Mouse (Mus musculus) frontal cortex, postnatal 10 days (tissue): ENCODE results near the gene Cdh13.

Experiments used
- DNase-seq, 2 experiments: peaks; one replicate each; pipeline ENCODE4 v3.0.0; 2022; ENCODE audit warnings: low spot score in 2 of 2, mixed read lengths in 1 of 2

The Cdh13 gene

DNA sequence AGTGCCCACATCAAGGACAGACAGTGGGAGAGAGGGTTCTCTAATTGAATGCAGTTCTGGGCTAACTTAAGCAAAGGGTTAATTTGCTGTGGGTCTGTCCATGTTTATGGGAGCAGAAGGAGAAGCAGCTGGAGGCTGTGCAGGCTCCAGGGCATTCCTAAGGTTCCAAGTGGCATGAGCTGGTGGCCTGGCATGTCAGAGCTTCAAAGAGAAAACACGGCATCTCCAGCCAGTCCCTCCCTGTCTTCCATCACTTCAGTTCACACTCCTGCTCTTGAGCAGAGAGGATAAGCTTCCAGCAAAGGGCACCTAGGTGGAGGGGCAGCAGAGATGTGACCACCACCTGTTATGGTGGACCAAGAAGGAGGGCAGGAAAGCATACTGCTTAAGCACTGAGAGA is 962.1 kb downstream of the Cdh13 start:
- DNase-seq, result no peak

DNA sequence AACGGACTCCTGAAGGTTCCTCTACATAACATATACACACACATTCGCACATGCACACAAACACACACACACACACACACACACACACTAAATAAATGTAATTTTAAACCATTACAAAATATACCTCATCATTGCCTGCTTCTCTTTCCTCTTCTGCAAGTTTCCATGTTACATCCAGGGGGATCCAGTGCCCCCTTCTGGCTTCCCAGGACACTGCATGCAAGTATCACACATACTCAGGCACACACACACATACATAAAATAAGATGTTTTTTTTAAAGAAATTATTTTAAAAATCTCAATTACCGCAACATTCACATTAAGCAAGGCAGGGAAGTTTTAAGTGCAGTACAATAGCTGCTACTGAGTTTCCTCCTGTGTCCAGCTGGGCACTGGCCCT is 970.8 kb downstream of the Cdh13 start:
- DNase-seq, result no peak

DNA sequence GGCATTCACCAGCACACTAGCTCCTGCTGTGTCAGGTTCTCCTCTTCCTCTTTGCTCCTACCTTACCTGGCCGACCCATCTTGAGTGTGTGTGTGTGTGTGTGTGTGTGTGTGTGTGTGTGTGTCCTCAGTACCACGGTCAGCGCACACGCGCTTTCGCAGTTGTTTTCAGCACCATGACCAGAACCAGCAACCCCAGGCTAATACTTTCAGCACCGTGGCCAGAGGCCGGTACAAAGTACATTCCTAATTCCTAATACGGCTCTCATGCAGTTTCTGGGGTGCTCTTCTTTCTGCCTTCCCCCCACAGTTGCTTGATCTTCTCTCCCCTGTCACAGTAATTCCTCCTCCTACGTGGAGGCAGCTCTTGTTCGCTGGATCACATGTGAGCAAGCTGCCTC is 975.1 kb downstream of the Cdh13 start:
- no peak for DNase-seq

DNA sequence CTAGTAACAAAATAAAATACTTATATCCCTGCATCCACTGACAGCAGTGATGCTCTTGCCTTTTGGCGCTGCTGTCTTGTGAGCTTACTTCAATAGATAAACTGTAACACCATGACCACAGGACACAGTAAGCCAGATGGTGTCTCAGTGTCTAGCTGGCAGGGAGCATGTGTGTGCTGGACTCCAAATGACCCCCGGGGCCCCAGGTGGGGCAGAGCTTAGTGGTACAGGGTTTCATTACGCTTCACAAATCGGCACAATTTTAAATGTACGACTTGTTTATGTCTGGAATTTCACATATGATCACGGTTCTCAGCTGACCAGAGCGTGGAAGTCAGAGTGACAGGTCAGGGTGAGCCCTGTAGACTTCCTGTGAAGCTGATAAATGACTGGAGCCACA is 980.2 kb downstream of the Cdh13 start:
- DNase-seq, result no peak

DNA sequence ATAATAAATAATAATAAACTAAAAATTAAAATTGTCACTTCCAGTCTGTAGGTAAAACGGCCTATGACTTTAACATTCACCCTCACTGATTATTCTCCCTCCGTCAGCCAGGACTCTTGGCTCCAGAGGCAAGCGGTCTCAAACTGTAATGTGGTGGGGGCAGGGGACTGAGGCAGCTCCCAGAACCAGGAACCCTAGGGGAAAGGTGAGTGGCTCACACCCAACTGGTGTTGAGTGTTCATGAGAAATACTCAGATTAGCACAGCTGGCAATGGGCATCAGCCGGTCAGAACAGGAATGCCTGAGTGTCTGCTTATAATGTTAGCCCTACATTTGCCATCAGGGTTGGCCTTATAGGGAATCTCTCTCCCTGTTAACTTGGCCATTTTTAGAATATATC is 982.8 kb downstream of the Cdh13 start:
- no peak for DNase-seq

DNA sequence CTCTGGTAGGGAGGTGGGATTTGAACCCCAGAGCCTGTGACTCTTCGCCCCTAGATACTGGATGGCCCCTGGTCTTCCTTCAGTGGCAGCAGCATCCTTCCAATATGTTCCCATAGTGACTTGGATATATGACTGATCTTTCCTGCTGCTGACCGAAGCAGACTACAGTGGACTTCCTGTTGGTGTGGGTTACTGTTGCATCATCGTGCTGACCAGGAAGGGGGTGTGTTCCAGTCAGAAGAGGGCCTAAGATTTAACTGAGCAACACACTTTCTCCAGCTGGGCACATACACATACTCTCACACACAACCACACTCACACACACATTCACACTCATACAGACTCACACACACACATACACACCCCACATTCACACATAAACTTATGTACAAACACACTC is 986.0 kb downstream of the Cdh13 start:
- DNase-seq, result no peak

DNA sequence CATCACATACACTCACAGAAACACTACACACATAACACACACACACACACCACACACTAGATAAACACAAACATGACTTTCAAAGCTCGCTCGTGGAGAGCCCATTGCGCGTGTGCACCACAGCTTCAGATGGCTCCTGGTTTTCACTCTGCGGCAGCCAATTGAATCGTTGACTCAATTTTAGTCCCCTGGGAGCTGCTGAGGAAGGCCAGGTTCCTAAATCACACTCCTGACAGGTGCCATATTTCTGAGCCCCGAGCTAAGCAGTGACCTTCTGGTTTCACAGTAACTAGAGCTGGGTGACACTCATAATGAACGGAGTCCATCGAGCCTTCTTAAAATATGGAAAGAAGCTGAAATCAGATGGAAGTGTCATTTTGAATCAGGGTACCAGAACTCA is 986.8 kb downstream of the Cdh13 start:
- DNase-seq, result no peak

DNA sequence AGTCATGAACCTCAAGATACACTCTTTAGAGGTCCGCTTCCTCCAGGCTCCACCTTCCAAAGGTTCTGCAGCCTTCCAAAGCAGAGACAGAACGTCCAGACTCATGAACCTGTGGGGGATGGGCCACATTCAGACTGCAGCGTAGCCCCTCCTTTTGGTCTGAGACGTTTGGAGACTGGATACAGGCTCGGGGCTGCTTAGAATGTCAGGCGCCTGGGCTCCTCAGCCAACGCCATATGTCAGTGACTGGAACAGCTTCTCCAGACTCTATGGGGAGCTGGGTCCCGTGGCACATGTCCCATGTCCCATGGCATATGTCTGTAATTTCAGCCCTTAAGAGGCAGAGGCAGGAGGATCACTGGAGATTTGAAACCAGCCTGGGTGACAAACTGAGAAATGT is 989.4 kb downstream of the Cdh13 start:
- no peak for DNase-seq

DNA sequence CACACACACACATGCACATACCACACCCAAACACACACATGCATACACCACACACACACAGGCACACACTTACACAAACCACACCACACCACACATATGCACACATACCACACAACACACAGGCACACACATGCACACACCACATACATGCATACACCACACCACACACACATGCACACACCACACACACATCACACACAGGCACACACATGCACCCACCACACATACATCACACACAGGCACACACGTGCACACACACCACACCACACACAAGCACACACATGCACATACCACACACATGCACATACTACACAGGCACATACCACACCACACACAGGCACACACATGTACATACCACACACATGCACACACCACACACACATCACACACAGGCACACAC is 991.9 kb downstream of the Cdh13 start:
- DNase-seq, result no peak

DNA sequence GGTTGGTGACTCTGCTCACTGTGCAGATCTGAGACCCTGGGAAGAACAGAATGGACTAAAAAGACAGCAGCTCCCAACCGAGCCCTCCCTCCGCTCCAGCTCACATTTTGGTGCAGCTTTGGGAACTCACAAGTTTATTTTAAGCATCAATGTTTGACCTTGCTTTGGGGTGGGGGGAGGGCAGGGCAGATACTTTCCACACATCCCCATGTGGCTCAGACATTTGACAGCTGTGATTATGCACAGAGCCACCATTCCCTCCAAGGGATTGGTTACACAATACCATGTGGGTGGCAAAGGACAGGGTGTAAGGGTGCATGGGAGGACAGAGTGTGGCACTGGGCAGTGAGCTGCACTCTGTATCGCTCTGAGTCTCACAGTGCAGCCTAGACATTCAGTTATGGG is 993.5 kb downstream of the Cdh13 start:
- DNase-seq, result no peak

DNA sequence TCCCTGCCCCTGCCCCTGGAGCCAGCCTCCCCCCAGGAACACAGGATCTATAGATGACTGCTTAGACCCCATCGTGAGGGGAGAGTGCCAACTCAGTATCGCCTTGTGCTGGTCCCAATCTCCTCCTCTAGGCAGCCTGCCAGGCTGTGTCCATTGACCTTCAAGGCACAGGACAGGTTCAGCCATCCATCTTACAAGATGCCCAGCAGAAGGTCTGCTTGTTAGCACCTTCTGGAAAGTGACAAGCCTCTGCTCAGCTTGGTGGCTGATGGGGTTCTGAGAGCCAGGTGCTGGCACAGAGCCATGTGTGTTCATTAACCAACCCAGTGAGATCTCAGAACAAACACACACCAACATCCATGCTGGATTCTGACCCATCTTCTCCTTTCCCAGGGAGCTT is 998.2 kb downstream of the Cdh13 start:
- DNase-seq, result no peak

DNA sequence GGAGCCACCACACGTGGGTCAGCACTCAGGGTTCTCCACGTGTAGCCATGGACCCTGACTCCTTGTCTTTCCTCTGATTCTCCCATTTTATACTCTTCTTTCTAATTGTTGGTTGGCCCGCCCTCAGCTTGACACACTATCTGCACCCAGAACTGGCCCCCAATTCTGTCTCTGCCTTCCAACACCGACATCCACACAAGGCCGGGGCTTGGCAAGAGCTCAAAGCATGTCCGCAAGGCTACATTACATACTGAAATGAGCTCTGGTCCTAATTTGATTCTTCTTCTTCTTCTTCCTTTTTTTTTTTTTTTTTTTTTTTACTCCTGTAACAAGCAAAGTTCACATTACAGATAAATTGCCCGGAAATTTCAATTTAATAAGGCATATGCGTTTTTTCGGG is 1001.0 kb downstream of the Cdh13 start:
- DNase-seq, result no peak

DNA sequence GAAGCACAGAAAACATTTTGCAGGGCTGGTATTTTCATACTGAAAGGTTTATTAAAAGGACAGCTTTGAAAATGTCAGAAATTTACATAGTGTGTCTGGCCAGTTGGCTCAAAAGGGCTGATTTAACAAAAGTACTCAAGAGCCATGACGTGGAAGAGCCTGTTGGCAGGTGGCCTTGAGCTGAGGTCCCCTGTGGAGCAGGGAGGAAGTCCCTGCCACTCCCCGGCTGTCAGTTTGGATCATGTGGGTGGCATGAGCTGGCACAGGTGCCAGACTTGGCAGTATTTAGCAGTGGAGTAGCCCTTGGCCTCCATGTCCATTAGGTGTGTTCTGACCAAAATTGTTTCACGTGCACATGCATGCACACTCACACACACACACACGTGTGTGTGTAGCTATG is 1001.4 kb downstream of the Cdh13 start:
- no peak for DNase-seq

DNA sequence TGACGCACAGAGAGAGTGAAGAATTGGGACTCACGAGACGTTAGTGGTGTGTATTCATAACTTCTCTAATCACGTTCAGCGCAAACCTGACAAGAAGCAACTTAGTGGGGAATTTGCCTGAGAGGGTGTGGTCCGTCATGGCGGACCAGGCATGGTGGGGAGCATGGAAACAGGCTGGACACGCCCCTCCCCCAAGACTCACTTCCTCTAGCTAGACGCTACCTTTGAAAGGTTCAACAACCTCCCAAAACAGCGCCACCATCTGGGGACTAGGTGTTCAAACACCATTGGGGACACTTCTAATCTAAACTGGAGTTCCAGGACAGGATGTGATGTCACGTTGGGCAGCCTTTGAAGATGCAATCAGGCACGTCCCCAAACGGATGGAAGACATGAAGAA is 1011.9 kb downstream of the Cdh13 start:
- no peak for DNase-seq

DNA sequence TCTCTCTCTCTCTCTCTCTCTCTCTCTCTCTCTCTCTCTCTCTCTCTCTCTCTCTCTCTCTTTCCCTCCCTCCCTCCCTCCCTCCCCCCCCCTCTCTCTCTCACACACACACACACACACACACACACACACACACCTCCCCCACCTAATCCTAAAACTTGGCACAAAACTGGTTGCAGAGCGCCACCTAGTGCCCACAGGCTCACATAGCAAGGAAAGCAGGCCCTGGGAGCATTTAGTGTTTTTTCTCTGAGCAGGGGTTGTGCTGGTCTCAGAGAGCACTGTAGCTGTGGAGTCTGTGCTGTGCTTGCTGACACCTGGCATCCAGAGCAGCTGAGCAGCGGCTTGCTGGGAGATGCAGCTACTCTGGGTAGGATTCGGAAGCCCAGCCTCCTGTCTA is 1014.2 kb downstream of the Cdh13 start:
- peak in 1 of 2 experiments; percentile 31 for DNase-seq

DNA sequence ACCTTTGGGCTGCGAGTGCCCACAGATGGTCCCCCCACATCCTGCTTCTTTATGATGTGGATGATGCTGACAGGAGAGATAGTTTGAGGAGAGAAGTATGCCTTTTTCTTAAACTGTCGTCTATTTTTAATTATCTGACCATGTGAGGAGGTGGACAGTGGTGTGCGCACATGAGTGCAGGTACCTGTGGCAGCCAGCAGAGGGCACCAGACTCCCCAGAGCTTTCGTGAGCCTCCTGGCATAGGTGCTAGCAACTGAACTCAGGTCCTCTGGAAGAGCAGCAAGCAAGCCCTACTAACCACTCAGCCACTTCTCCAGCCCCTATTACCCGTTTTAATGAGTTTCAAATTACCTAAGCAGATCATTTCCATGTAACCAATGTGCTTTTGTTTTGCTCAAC is 1016.8 kb downstream of the Cdh13 start:
- DNase-seq, result no peak

DNA sequence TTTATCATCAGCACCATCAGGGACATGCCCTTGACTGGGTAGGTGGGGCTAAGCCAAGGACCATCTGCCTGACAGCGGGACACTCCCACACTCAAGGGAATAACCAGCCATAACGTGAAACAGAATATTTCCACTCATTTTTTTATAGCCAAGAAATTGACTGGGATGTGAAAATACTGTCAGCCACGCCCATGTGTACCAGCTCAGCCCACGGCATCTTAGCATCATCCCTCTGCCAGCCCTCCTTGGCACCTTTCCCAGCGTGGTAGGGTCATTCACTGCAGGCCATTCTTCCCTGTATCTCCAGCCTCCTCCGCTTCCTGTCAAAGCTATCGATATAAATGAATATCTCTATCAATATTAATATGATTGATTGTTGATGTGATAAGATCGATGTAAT is 1020.7 kb downstream of the Cdh13 start:
- no peak for DNase-seq

DNA sequence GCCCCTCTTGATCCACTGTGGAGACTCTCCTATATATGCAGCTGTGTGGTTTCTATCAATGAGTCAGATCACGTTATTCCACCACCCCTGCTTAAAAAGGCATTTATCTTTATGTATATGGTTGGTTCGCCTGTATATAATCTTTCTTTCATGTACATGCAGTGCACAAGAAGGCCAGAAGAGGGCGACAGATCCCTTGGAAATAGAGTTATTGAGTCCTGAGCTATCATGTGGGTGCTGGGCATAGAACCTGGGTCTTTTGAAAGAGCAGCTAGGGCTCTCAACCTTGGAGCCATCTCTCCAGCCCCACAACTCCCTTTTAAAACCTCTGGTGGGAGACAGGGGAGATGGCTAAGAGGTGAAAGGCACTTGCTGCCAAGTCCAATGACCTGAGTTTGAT is 1027.9 kb downstream of the Cdh13 start:
- DNase-seq, result no peak

DNA sequence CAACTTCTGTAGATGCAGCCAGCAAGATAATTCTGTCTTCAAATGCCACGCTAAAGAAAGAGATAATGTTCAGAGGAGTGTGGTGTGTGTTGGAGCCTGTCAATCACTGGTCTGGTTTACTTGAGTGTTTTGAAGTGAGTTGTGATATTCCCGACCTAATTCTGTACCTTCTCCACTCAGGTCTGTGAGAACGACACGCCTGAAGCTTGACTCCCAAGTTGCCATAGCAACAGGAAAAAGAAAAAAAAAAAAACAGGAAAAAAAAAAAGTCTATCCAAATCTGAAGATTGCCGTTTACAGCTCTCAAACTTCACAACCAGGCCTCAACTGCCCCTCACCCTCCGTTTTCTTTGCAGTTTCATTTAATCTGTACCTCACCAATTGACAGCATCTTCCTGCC is 1039.7 kb downstream of the Cdh13 start:
- DNase-seq, result no peak

DNA sequence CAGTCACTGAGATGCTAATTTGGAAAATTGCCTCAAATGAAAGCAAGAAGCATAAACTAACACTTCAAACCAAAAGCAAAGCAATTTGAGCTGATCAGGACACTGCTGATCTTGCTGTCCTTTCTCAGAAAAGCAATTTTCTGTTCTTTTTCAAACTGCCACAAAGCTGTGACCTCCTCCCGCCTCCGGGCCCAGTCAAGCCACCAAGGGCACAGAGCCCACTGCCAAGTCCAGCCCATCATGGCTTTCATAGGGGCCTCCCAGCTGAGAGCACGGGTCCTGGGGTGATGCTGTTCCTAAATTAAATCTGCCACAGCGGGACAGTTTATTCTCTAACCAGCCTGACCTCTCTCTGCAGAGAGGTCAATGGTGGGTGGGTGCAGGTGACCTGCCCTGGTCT is 1056.0 kb downstream of the Cdh13 start:
- no peak for DNase-seq

DNA sequence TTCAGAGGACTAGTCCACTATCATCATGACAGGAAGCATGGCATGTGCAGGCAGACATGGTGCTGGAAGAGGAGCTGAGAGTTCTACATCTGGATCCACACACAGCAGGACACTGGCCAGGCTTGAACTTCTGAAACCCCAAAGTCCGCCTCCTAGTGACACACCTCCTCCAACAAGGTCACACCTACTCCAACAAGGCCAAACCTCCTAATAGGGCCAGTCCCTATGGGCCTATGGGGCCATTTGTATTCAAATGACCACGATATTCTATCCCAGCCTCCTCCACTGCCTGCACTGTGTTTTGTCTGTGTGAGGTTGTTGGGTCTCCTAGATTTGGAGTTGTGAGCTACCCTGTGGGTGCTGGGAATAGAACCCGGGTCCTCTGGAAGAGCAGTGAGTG is 1060.1 kb downstream of the Cdh13 start:
- no peak for DNase-seq

DNA sequence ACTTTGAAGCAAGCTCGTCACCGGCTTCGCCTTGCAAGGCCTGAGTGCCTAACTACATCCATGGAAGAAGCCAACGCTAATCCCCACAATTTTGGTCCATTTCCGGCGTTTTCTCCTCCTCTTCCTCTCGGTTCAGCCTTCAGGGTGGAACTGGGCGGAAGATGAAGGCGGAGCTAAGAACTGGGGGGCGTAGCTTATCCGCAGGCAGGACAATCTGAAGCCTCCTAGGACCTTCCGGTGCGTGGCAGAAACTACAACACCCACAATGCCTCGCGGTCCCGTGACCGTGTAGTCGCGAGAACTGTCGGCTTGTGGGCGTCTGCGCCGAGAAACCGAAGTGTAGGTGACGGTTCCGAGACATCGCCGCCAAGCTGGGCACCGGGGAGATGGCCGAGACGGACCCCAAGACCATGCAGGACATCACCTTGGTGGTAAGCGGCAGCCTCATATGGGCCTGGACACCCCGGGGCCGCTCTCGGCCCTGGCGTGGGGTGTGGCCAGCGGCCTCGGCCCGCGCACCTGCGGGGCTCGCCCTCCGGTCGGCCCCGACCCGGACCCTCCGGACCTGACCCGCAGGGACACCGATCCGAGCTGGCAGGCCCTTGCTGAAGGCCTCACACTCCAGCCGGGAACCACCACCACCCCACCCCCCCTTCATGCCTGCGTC is 1060.8 kb downstream of the Cdh13 start, which contains the start of gene Hsbp1:
Hsbp1 (plus strand) TSS at position 299 of the 667 bp plus-strand sequence.
- DNase-seq, result peak; percentile 94 to 97

DNA sequence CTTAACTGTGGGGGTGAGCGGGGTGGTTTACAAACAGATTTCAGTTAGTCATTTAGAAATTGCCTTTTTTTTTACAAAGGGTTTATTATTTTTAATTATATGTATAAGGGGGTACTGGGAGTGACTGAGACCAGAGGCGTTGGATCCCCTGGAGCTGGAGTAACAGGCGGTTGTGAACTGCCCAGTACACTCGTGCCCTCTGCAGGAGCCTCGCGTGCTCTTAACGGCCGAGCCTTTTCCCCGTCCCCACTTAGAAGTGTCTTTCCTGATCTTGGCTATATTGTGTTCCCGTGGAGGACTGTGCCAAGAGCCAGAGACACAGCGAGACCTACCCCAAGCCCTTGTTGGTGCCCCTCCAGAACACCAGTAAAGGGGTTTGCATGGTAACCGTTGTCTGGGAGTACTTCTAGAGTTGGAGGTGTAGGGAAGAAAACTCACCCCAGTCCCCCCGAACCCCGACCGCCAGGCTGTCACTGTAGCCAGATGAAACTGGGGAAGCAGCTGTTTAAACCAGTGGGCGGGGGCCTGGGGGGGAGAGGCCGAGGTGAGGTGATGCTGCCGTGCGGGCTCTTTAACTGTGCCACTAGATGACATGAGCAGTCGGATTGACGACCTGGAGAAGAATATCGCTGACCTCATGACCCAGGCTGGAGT is 1061.6 kb downstream of the Cdh13 start:
- DNase-seq, result no peak

DNA sequence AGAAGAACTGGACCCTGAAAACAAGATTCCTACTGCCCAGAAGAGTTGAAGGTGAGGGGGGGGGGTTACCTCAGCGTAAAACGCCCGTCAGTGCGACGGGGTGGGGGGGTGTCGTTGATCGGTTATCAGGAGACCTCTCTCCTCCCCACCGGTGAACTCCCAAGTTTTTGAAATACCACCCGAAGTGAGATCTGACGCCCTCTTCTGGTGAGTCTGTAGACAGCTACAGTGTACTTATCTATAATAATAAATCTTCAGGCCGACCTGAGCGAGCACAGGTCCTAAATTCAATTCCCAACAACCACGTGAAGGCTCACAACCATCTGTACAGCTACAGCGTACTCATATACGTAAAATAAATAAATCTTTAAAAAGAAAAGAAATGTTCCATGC is 1062.1 kb downstream of the Cdh13 start:
- DNase-seq, result no peak
